Mouse (Mus musculus): Measurements from ENCODE around the gene Ankrd52.

Ankrd52 gene

DNA sequence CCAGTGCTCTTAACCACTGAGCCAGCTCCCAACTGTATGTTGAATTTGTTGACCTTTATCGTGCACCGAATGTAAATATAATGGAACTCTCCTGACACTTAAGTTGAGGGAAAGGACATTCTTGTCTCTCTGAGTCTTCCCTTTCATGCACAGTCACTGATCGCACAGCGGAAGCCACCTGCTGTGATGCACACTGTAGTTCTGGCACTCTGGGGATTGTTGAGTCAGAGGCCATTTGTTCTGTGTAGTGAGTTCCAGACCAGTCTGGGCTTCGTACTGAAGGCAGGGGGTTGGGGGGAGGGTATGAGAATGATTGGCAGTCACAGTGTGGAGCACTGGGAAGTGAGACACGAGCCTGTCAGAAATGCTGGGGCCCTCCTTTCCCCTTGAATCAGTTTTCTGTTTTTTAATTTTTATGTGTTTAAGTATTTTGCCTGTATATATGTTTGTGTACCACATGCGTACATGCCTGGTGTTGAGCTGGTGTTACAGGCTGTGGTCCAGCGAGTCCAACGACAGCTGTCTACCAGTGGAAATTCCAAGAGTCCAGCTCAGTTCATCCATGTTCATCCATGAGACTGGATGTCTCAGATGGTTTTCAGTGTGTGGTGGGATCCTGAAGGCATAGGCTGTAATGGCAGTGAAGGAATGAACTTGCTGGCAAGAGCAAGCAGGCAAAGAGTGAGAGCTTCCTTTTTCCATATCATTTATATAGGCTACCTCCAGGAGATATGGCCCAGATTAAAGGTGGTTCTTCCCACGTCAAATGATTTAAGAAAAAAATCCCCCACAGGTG, 64.6 kb downstream of the Ankrd52 start:
- no peak for DNase-seq

GRCm38 (mm10) chr10:128442718-128443117, 65.8 kb downstream of the Ankrd52 start:
- DNase-seq: no peak

- no peak for DNase-seq
Measured at GRCm38 (mm10) chr10:128444354-128444753, 67.4 kb downstream of the Ankrd52 start.

GRCm38 (mm10) chr10:128445407-128445806, 68.5 kb downstream of the Ankrd52 start:
- peak; percentile 30 for DNase-seq

GRCm38 (mm10) chr10:128451014-128451413, 74.1 kb downstream of the Ankrd52 start:
- no peak for DNase-seq

GRCm38 (mm10) chr10:128454471-128454870, 77.6 kb downstream of the Ankrd52 start:
- no peak for DNase-seq

DNA sequence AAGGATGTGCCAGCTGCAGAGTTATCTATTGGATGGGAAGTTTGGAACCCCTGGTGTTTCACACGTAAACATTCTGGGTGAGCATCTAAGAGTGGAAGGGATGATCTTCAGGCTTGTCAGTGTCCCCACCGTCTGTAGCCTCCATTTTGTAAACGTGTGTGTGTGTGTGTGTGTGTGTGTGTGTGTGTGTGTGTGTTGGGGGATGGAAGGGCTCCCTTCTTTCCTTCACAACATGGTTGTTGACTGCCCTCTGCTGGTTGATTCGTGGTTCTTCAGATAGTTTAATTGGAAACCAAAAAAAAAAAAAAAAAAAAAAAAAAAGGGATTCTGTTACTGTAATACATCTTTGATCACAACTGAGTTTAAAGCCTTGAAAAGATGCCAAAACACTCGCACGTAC, 78.4 kb downstream of the Ankrd52 start:
- DNase-seq: peak; percentile 89

DNA sequence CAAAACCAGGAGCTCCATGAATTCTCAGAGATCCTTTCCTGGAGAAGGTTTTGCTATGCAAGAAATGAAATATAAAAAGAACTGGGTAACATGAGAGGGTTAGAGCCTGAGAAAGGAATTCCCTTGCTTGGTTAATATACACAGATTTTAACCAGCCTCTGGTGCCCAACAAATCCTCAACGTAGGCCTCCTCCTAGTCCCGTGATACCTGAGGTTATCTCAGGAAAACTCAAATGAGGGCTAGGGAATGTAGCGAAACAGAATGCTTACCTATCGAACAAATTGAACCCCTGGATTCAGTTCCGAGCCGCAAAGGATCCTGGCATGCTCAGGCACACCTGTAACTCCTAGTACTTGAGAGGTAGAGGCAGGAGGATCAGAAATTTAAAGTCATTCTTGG, 80.8 kb downstream of the Ankrd52 start:
- DNase-seq: no peak
